Comparison of ENCODE assay signal across 8 mouse cellular contexts in genomic region chr14:47472743-47473546, GRCm38 (mm10). TPM values are rescaled to one million over a fixed set of nuclear protein-coding genes. Genes with fewer than 3 reads are reported as not detected.
DNase-seq lines count a peak whose midpoint lies in the region; ATAC-seq and TF ChIP-seq lines count a peak whose summit lies in the region.

No protein-coding gene starts in this region.

- 2% methylated on average over 60 of the region's 69 CpGs for WGBS in forebrain, embryonic 10.5 days
- under 1% methylated on average over 41 of the region's 69 CpGs for WGBS in heart, postnatal 0 days
- under 1% methylated on average over 50 of the region's 69 CpGs for WGBS in lung, postnatal 0 days

- H3K79me2 ChIP-seq in MEL (ENCODE audit: control insufficient read depth, insufficient read depth, low read length, poor library complexity) = peaks cover 18% of the 10 kb centered on the region

- TF ChIP-seq CTCF in MEL (IDR thresholded peaks at IDR 0.05 in 2 of 3, conservative IDR thresholded peaks at IDR 0.05 in 1 of 3; ENCODE audit: control insufficient read depth in 1 of 3, insufficient read depth in 1 of 3, low read depth in 2 of 3, low read length in 3 of 3, poor library complexity in 1 of 3, severe bottlenecking in 1 of 3) = no peak
- no peak for TF ChIP-seq CTCF in heart, postnatal 0 days (IDR thresholded peaks at IDR 0.05; ENCODE audit: low read depth)
- TF ChIP-seq CTCF in lung, postnatal 0 days (IDR thresholded peaks at IDR 0.05) = no peak

- peak; percentile 74 for ATAC-seq in heart, postnatal 0 days (ENCODE audit: insufficient read depth, low read depth)
- peak; percentile 79 for ATAC-seq in lung, postnatal 0 days

- peaks cover 3 to 13% of the 10 kb centered on the region in 2 experiments; a peak in 3 of 4 replicates for H3K4me1 ChIP-seq in MEL (ENCODE audit: control insufficient read depth in 1 of 2, insufficient read depth in 2 of 2, low read length in 2 of 2)
- peaks cover 16% of the 10 kb centered on the region for H3K4me1 ChIP-seq in forebrain, embryonic 10.5 days
- H3K4me1 ChIP-seq in heart, postnatal 0 days (ENCODE audit: control insufficient read depth, insufficient read depth) = 0 out of 2 replicates have a peak, but pooled peaks cover 5% of the 10 kb centered on the region
- H3K4me1 ChIP-seq in lung, postnatal 0 days (ENCODE audit: insufficient read depth, low read depth, low read length) = 0 out of 2 replicates have a peak, but pooled peaks cover 5% of the 10 kb centered on the region

- peak overlapping the region; percentile 15 for H3K27ac ChIP-seq in MEL (ENCODE audit: control insufficient read depth, low read depth, low read length)
- H3K27ac ChIP-seq in forebrain, embryonic 10.5 days = peak overlapping the region; percentile 93
- H3K27ac ChIP-seq in heart, postnatal 0 days (ENCODE audit: low read depth) = peak overlapping the region; percentile 86
- peak overlapping the region; percentile 86 for H3K27ac ChIP-seq in lung, postnatal 0 days (ENCODE audit: low read length)

- H3K9me3 ChIP-seq in MEL (replicated peaks; ENCODE audit: insufficient read depth, low read length) = no peaks in the 10 kb centered on the region
- no peaks in the 10 kb centered on the region for H3K9me3 ChIP-seq in forebrain, embryonic 10.5 days
- no peaks in the 10 kb centered on the region for H3K9me3 ChIP-seq in heart, postnatal 0 days (replicated peaks; ENCODE audit: control insufficient read depth, low read length)
- no peaks in the 10 kb centered on the region for H3K9me3 ChIP-seq in lung, postnatal 0 days (ENCODE audit: low read length)

- peak overlapping the region; percentile 75 for H3K4me2 ChIP-seq in heart, postnatal 0 days (ENCODE audit: low read depth, low read length)
- peak overlapping the region; percentile 86 for H3K4me2 ChIP-seq in lung, postnatal 0 days (replicated peaks; ENCODE audit: low read depth, low read length)

- no peak for TF ChIP-seq RAD21 in MEL (IDR thresholded peaks at IDR 0.05; ENCODE audit: low read depth, low read length)

- peaks cover 0 to 7% of the 10 kb centered on the region in 2 experiments; a peak in 2 of 4 replicates for H3K36me3 ChIP-seq in MEL (ENCODE audit: control insufficient read depth in 1 of 2, insufficient read depth in 2 of 2, low read length in 2 of 2)
- H3K36me3 ChIP-seq in forebrain, embryonic 10.5 days (replicated peaks) = peaks cover 9% of the 10 kb centered on the region
- no peaks in the 10 kb centered on the region for H3K36me3 ChIP-seq in heart, postnatal 0 days (replicated peaks; ENCODE audit: control insufficient read depth, insufficient read depth, low read length)
- no peaks in the 10 kb centered on the region for H3K36me3 ChIP-seq in lung, postnatal 0 days (ENCODE audit: insufficient read depth, low read length)

- peaks cover 0 to 1% of the 10 kb centered on the region in 2 experiments; a peak in 1 of 4 replicates for H3K27me3 ChIP-seq in MEL (ENCODE audit: control insufficient read depth in 1 of 2, insufficient read depth in 2 of 2, low read length in 2 of 2)
- no peaks in the 10 kb centered on the region for H3K27me3 ChIP-seq in forebrain, embryonic 10.5 days (ENCODE audit: poor library complexity, severe bottlenecking)
- H3K27me3 ChIP-seq in heart, postnatal 0 days (ENCODE audit: control insufficient read depth, insufficient read depth, low read length) = no peaks in the 10 kb centered on the region
- H3K27me3 ChIP-seq in lung, postnatal 0 days (replicated peaks; ENCODE audit: insufficient read depth, low read length) = no peaks in the 10 kb centered on the region

- TF ChIP-seq EP300 in MEL (IDR thresholded peaks at IDR 0.05; ENCODE audit: low read depth in 1 of 2, low read length in 2 of 2) = peak in 1 of 2 experiments; percentile 15; a peak in 1 of 4 replicates
- no peak for TF ChIP-seq EP300 in heart, postnatal 0 days (IDR thresholded peaks at IDR 0.05; ENCODE audit: low read depth)
- no peak for TF ChIP-seq EP300 in lung, postnatal 0 days (IDR thresholded peaks at IDR 0.05)

- peak; percentile 88 for DNase-seq in MEL (ENCODE audit: low read depth, low spot score)
- DNase-seq in c-Kit-positive CD71-negative TER-119-negative erythroid progenitor cells, embryonic 14.5 days (ENCODE audit: low read depth) = peak; percentile 47
- DNase-seq in forebrain, embryonic 10.5 days (ENCODE audit: extremely low spot score, low spot score) = peak; percentile 66
- peak; percentile 44 for DNase-seq in heart, postnatal 0 days (ENCODE audit: low spot score)
- peak; percentile 50 to 77 for DNase-seq in layer of hippocampus, adult 18-20 months (ENCODE audit: low spot score in 2 of 2)
- peak; percentile 64 for DNase-seq in lung, postnatal 0 days (ENCODE audit: low spot score)
- DNase-seq in ovary, postnatal 14 days (ENCODE audit: low spot score) = peak; percentile 38
- peak; percentile 81 for DNase-seq in thymus, postnatal 14 days

- H3K9ac ChIP-seq in MEL (ENCODE audit: control insufficient read depth, low read depth, low read length, poor library complexity, severe bottlenecking) = peak overlapping the region; percentile 83
- peak overlapping the region; percentile 93 for H3K9ac ChIP-seq in heart, postnatal 0 days (replicated peaks; ENCODE audit: low read depth, low read length)
- peak overlapping the region; percentile 90 for H3K9ac ChIP-seq in lung, postnatal 0 days (replicated peaks; ENCODE audit: low read depth)

- peak overlapping the region; percentile 57 to 59 for H3K4me3 ChIP-seq in MEL (ENCODE audit: control insufficient read depth in 1 of 2, insufficient read depth in 1 of 2, low read depth in 2 of 2, low read length in 2 of 2)
- peak overlapping the region; percentile 80 for H3K4me3 ChIP-seq in forebrain, embryonic 10.5 days
- H3K4me3 ChIP-seq in heart, postnatal 0 days (ENCODE audit: low read depth, low read length) = peak overlapping the region; percentile 88
- H3K4me3 ChIP-seq in lung, postnatal 0 days (ENCODE audit: low read depth, low read length) = peak overlapping the region; percentile 95

- TF ChIP-seq POLR2A in MEL (IDR thresholded peaks at IDR 0.05; ENCODE audit: control insufficient read depth in 1 of 2, insufficient read depth in 1 of 2, low read depth in 1 of 2, low read length in 2 of 2, poor library complexity in 1 of 2) = no peak

TF ChIP-seq in MEL, 35 proteins besides CTCF, POLR2A, EP300 and RAD21:
- 0 out of 2 replicates have a peak, but pooled peaks have one; percentile 40 for TF ChIP-seq POLR2AphosphoS2 (IDR thresholded peaks at IDR 0.05; ENCODE audit: low read length)
- no peak for TF ChIP-seq MYB (IDR thresholded peaks at IDR 0.05; ENCODE audit: low read depth, low read length)
- TF ChIP-seq UBTF (IDR thresholded peaks at IDR 0.05; ENCODE audit: borderline replicate concordance, insufficient read depth, low read depth, low read length) = no peak
- no peak for TF ChIP-seq TBP (IDR thresholded peaks at IDR 0.05; ENCODE audit: low read depth, low read length)
- TF ChIP-seq SIN3A (IDR thresholded peaks at IDR 0.05; ENCODE audit: low read length) = peak; percentile 60
- TF ChIP-seq MAX (IDR thresholded peaks at IDR 0.05; ENCODE audit: low read length) = peak; percentile 21; the same call in 1 of the 2 replicates
- TF ChIP-seq ZNF384 (IDR thresholded peaks at IDR 0.05; ENCODE audit: low read depth, low read length) = peak; percentile 91
- TF ChIP-seq CHD1 (IDR thresholded peaks at IDR 0.05; ENCODE audit: low read depth, low read length) = no peak
- peak; percentile 49; the same call in 1 of the 2 replicates for TF ChIP-seq HCFC1 (IDR thresholded peaks at IDR 0.05; ENCODE audit: low read depth, low read length)
- peak; percentile 72; the same call in 1 of the 2 replicates for TF ChIP-seq ETS1 (IDR thresholded peaks at IDR 0.05; ENCODE audit: low read depth, low read length)
- peak; percentile 25; the same call in 1 of the 2 replicates for TF ChIP-seq NELFE (IDR thresholded peaks at IDR 0.05; ENCODE audit: low read depth, low read length)
- TF ChIP-seq GABPA (IDR thresholded peaks at IDR 0.05; ENCODE audit: low read depth, low read length) = peak; percentile 56; the same call in 1 of the 2 replicates
- TF ChIP-seq E2F4 (IDR thresholded peaks at IDR 0.05; ENCODE audit: borderline replicate concordance, low read depth, low read length) = no peak
- no peak for TF ChIP-seq MYC (IDR thresholded peaks at IDR 0.05; ENCODE audit: low read depth, low read length)
- TF ChIP-seq USF1 (IDR thresholded peaks at IDR 0.05; ENCODE audit: low read depth, low read length) = no peak
- TF ChIP-seq MEF2A (IDR thresholded peaks at IDR 0.05; ENCODE audit: extremely low read depth, insufficient replicate concordance, low read depth, low read length, poor library complexity, severe bottlenecking) = no peak
- peak; percentile 37; the same call in 1 of the 2 replicates for TF ChIP-seq GATA1 (IDR thresholded peaks at IDR 0.05; ENCODE audit: low read depth, low read length)
- no peak for TF ChIP-seq TCF12 (IDR thresholded peaks at IDR 0.05; ENCODE audit: low read depth, low read length)
- peak; percentile 62; the same call in 1 of the 2 replicates for TF ChIP-seq MXI1 (IDR thresholded peaks at IDR 0.05; ENCODE audit: low read depth, low read length)

RNA-seq across cellular contexts. Expression of gene Fbxo34, which starts 22.7 kb away (rescaled TPM):
- total RNA-seq in MEL (2012; rRNA removed) = 14.8 and 17.2 TPM in 2 replicates
- polyA plus RNA-seq in MEL (2012; ENCODE audit: insufficient read depth in 1 of 2, insufficient read length in 2 of 2, low read depth in 1 of 2, low replicate concordance in 2 of 2, missing spikeins in 1 of 2) = 10 to 100 TPM in 1 of 2 experiments, not detected in 1; 29.5 TPM
- polyA plus RNA-seq in forebrain, embryonic 10.5 days (2016; fragmentation: Nextera tagmentation; extraction: Ambion mirVana) = 26.5 and 28.4 TPM in 2 replicates
- 9.9 and 11.7 TPM in 2 replicates for total RNA-seq in heart, postnatal 0 days (2014; rRNA removed; ENCODE audit: low replicate concordance)
- polyA plus RNA-seq in heart, postnatal 0 days (2015; fragmentation: Nextera tagmentation; extraction: Ambion mirVana) = 10.7 and 12.8 TPM in 2 replicates
- total RNA-seq in layer of hippocampus, adult 18-20 months (2021) = 10 to 100 TPM; 88.5 to 91.4 TPM
- 18.1 and 20.0 TPM in 2 replicates for polyA plus RNA-seq in lung, postnatal 0 days (2015; fragmentation: Nextera tagmentation; extraction: Ambion mirVana)

RNA-seq across cellular contexts. Expression of gene Dlgap5, which starts 54.7 kb away (rescaled TPM):
- total RNA-seq in MEL (2012; rRNA removed) = 45.0 and 52.0 TPM in 2 replicates
- polyA plus RNA-seq in MEL (2012; ENCODE audit: insufficient read depth in 1 of 2, insufficient read length in 2 of 2, low read depth in 1 of 2, low replicate concordance in 2 of 2, missing spikeins in 1 of 2) = 10 to 100 TPM; 62.4 to 71.2 TPM
- polyA plus RNA-seq in forebrain, embryonic 10.5 days (2016; fragmentation: Nextera tagmentation; extraction: Ambion mirVana) = 86.4 and 88.0 TPM in 2 replicates
- total RNA-seq in heart, postnatal 0 days (2014; rRNA removed; ENCODE audit: low replicate concordance) = 4.1 and 35.1 TPM in 2 replicates
- 8.5 and 8.7 TPM in 2 replicates for polyA plus RNA-seq in heart, postnatal 0 days (2015; fragmentation: Nextera tagmentation; extraction: Ambion mirVana)
- total RNA-seq in layer of hippocampus, adult 18-20 months (2021) = under 1 TPM in 1 of 2 experiments, not detected in 1; 0.25 TPM
- 2.0 and 2.3 TPM in 2 replicates for polyA plus RNA-seq in lung, postnatal 0 days (2015; fragmentation: Nextera tagmentation; extraction: Ambion mirVana)

Comparison
In these comparisons a context has a peak if more than half of its experiments do, and no peak if none do; other contexts are left out.
1. Peak in every context shown above with its lines: DNase-seq, ATAC-seq, H3K4me3 ChIP-seq and H3K27ac ChIP-seq.
2. DNase-seq: peak in every context shown above with its lines; median percentile 88 in MEL; 81 in thymus, postnatal 14 days; 66 in forebrain, embryonic 10.5 days; 64 in lung, postnatal 0 days; 64 in layer of hippocampus, adult 18-20 months; 47 in c-Kit-positive CD71-negative TER-119-negative erythroid progenitor cells, embryonic 14.5 days; 44 in heart, postnatal 0 days; 38 in ovary, postnatal 14 days.
3. H3K27ac ChIP-seq: peak in every context shown above with its lines; median percentile 93 in forebrain, embryonic 10.5 days; 86 in heart, postnatal 0 days; 86 in lung, postnatal 0 days; 15 in MEL.